Mouse (Mus musculus) heart, postnatal 36 days (tissue): ENCODE results near the gene Olfr782. TPM values are rescaled to one million over a fixed set of nuclear protein-coding genes. Genes with fewer than 3 reads are reported as not detected.
"Not testable (repeated sequence)": the region's sequence is repeated elsewhere in the genome, so short reads cannot be mapped to it uniquely, and the experiment has no call there.

Experiments
- DNase-seq, 2 experiments: peaks; one replicate each; pipeline ENCODE4 v3.0.0; 2021 to 2022
- intact Hi-C: fragments of 180-260 bp; cut with DNase I; formaldehyde crosslinking; loops from one replicate; pipeline ENCODE4 v1.15.1; 2025
- total RNA-seq, 2 experiments: library from RNA; stranded (reverse); gene quantifications; 2 replicates each; pipeline ENCODE4 v1.2.3; 2021

Gene Olfr782
- not detected for total RNA-seq

DNA sequence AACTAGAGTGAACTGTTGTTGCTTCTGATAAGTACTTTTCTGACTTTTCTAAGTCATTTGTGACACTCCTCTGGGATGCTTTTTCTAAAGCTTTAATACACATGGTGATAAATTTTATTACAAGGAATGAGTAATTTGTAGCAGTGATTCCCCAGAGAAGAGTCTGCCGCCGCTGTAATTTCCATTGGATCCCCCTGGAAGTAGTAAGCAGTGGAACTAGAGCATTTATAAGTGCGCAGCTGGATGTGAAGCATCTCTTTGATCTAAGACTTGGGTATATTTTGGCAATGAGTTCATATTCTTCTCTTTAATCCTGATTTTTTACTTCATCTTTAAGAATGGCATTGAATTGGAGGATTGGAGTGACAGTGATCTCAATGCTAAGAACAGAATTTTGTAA, at the start of gene Olfr782:
Gene Olfr782 (plus strand): TSS at position 301 of the 400 bp plus-strand sequence.
- no peak for DNase-seq
- intact Hi-C loops, result no loop called here

- intact Hi-C loops, result not testable (repeated sequence)
These were observed 35.7 kb upstream of the Olfr782 start for GRCm38 (mm10) chr10:129312973-129313372.

GRCm38 (mm10) chr10:129313521-129313920, 35.1 kb upstream of the Olfr782 start:
- intact Hi-C loops, DNase-seq: not testable (repeated sequence)

More at GRCm38 (mm10) chr10:129312973-129313372, 35.7 kb upstream of the Olfr782 start:
- not testable (repeated sequence) for DNase-seq

DNA sequence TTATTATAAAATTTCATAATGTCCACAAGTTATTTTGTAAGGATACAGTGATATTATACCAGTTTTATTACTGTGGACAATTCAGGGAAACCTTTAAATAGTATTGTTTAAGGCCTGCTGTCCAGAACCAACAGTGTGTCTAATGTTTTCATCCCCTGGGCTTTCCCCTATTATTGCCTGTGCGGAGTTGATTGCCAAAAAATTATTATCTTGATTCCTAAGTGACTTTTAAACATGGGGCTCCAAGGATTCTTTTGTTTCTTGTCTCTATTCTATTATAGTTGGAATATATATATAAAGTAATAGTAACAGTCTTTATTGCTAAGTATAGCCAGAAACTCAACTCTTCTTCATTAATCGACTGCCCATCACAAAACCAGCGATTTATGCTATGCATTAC, 30.8 kb upstream of the Olfr782 start, which contains the start of gene Olfr780:
Gene Olfr780 (plus strand): TSS at position 301 of the 400 bp plus-strand sequence.
- intact Hi-C loops, result no loop called here
- no peak for DNase-seq

DNA sequence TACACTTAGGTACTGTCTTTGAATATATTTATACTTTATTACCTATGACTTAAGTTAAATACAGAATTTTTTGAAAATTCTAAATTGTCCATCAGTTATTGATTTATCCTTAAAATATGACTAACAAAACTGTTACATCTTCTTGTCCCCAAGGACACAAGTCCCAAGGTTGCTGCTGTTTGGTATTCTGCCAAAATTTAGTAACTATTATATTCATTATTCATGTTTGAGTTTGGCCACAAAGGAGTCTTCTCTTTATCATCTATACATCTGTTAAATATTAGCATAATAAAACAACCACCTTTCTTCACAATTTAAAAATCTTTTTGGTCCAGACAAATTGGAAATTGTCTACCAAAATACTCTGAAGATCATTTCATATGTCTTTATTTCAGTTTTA, 20.1 kb upstream of the Olfr782 start, which contains the start of gene Olfr781:
Gene Olfr781 (plus strand): TSS at position 301 of the 400 bp plus-strand sequence.
- DNase-seq, result no peak
- intact Hi-C loops, result no loop called here

DNA sequence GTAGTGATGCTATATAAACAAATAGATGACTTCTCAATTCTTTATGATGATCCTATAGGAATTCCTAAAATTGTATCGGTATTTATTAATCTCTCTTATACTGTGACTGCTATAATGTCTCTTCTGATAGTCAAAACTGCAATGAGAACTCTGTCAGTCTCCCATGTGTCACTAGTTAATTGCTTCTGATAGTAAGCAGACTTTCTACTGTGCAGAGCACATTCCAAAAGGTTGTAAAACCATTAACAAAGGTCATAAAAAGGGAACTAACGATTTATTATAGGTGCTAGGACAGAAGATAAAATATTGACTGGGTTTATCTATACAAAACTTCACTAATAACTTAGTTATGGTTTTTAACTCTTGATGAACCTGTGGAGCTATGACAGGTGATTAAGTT, 3.8 kb downstream of the Olfr782 start:
- DNase-seq, intact Hi-C loops: not testable (repeated sequence)

GRCm38 (mm10) chr10:129356496-129356895, 7.8 kb downstream of the Olfr782 start:
- intact Hi-C loops, result not testable (repeated sequence)

GRCm38 (mm10) chr10:129357307-129357706, 8.7 kb downstream of the Olfr782 start:
- intact Hi-C loops, result no loop called here
- no peak for DNase-seq

More at GRCm38 (mm10) chr10:129356496-129356895, 7.8 kb downstream of the Olfr782 start:
- DNase-seq, result not testable (repeated sequence)

- DNase-seq, intact Hi-C loops: not testable (repeated sequence)
These were observed 25.4 kb downstream of the Olfr782 start for GRCm38 (mm10) chr10:129374051-129374450.

DNA sequence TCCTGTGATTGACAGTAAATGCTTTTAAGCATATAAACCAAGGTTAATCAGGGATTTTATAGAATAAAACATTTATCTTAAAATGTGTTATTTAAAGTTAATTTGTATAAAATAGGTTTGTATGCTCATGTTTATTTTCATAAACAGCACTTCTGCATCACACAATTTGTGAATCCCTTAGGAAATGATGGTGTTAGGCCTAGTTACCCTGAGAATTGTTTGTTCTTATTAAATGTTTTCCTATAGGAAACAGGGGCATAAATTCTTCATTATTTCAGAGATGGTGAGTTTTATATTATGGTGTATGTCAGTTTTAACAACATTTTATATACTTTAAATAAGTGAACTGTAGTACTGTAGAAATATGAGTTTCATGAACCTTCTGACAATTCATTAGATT, 35.1 kb downstream of the Olfr782 start, which contains the start of gene Olfr784:
Gene Olfr784 (plus strand): TSS at position 301 of the 400 bp plus-strand sequence.
- intact Hi-C loops, result no loop called here
- DNase-seq, result no peak

DNA sequence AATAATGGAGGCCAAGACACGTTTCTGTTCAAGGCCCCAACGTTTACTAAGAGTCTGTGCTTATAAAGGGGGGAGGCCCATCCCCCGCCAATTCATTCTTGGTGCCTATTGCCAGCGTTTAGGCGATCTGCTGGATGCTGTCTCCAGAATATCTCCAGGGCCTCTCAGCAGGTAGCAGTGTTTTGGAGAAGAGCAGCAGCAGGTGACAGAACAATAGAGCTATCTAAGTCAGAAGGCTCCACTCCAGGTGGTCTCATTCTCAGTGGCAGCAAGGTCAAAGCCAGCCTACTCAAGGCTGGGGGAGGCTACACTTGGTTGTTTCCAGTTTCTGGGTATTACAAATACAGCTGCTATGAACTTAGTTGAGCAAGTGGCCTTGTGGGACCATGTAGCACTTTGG, 52.2 kb downstream of the Olfr782 start:
- DNase-seq, result no peak
- intact Hi-C loops, result no loop called here

Other genes starting within 250 kb of the Olfr782 start
- not detected for gene Olfr768, start 249.5 kb upstream of the Olfr782 start, total RNA-seq
- not detected for gene Olfr769, start 231.0 kb upstream of the Olfr782 start, total RNA-seq
- not detected for gene Olfr770, start 209.9 kb upstream of the Olfr782 start, total RNA-seq
- not detected for gene Olfr771, start 184.1 kb upstream of the Olfr782 start, total RNA-seq
- gene Olfr772, start 170.9 kb upstream of the Olfr782 start, total RNA-seq, result not detected
- not detected for gene Olfr773, start 161.4 kb upstream of the Olfr782 start, total RNA-seq
- not detected for gene Olfr774, start 112.6 kb upstream of the Olfr782 start, total RNA-seq
- gene Olfr775, start 100.4 kb upstream of the Olfr782 start, total RNA-seq, result not detected
- gene Olfr776, start 89.7 kb upstream of the Olfr782 start, total RNA-seq, result not detected
- gene Olfr777, start 77.4 kb upstream of the Olfr782 start, total RNA-seq, result not detected
- gene Olfr780, start 30.7 kb upstream of the Olfr782 start, total RNA-seq, result not detected
- gene Olfr781, start 20.0 kb upstream of the Olfr782 start, total RNA-seq, result not detected
- not detected for gene Olfr784, start 35.2 kb downstream of the Olfr782 start, total RNA-seq
- gene Olfr785, start 56.6 kb downstream of the Olfr782 start, total RNA-seq, result not detected
- not detected for gene Olfr786, start 78.5 kb downstream of the Olfr782 start, total RNA-seq
- not detected for gene Olfr787, start 113.0 kb downstream of the Olfr782 start, total RNA-seq
- not detected for gene Olfr788, start 122.1 kb downstream of the Olfr782 start, total RNA-seq
- not detected for gene Olfr789, start 135.9 kb downstream of the Olfr782 start, total RNA-seq
- gene Olfr790, start 149.6 kb downstream of the Olfr782 start, total RNA-seq, result not detected
- gene Olfr791, start 172.9 kb downstream of the Olfr782 start, total RNA-seq, result not detected
- gene Olfr792, start 190.3 kb downstream of the Olfr782 start, total RNA-seq, result not detected
- not detected for gene Olfr794, start 218.8 kb downstream of the Olfr782 start, total RNA-seq